9 mouse cellular contexts compared by ENCODE assay signal in the genomic region with DNA sequence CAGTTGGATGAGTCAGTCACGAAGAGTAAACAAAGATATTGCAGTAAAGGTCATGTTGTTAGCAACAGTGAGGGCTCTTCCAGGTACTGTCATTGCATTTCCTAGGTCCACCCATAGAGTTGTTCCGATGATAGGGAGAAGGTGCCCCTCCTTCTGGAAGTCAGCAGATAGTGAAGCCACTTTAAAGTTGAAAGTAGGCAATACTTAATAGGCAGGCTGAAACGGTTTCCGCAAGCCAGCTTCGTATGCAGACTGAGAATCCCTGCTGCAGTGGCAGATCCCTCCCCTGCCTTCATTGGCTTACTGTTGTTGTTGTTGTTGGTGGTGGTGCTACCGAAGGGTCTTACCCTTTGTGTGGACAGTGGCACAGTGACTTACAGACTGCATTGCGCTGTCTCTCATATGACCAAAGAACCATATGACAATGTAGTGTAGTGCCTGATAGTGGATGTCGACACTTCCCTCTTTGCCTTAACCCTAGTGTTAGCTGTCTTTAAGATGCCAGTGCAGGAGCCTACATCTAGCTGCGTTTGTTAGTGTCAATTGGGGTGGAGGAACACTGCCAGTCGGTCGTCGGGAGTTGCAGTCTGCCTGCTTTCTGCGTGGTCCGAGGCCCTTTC. TPM values are rescaled to one million over a fixed set of nuclear protein-coding genes. Genes with fewer than 3 reads are reported as not detected.
DNase-seq lines count a peak whose midpoint lies in the region; ATAC-seq and TF ChIP-seq lines count a peak whose summit lies in the region.
"Had no signal": no experiment of that assay in that cellular context is flagged by ENCODE, and none has a peak within 500 bp of the region (broad histone marks: within the 10 kb centered on the region; RNA-seq: fewer than 3 reads in every experiment).

No protein-coding gene starts in this region.

- H3K4me3 ChIP-seq in cerebellum, adult 2 months (replicated peaks; ENCODE audit: insufficient read depth, low read depth, low read length): peak overlapping the region; percentile 95
- peak overlapping the region; percentile 40 for H3K4me3 ChIP-seq in C2C12 (ENCODE audit: insufficient read depth, poor library complexity, severe bottlenecking)
- H3K4me3 ChIP-seq in embryonic facial prominence, embryonic 13.5 days: peak overlapping the region; percentile 71
- H3K4me3 ChIP-seq in intestine, embryonic 16.5 days (ENCODE audit: low read length): peak overlapping the region; percentile 72
- peak overlapping the region; percentile 78 for H3K4me3 ChIP-seq in midbrain, embryonic 12.5 days

- no peak for TF ChIP-seq CTCF in cerebellum, adult 2 months (IDR thresholded peaks at IDR 0.05; ENCODE audit: borderline replicate concordance, insufficient read depth, low read depth, low read length)
- no peak for TF ChIP-seq CTCF in C2C12 (IDR thresholded peaks at IDR 0.05; ENCODE audit: control insufficient read depth, insufficient read depth, insufficient read length)

- no peaks in the 10 kb centered on the region for H3K79me2 ChIP-seq in C2C12 (ENCODE audit: control insufficient read depth, insufficient read depth)

- 14% methylated on average over 14 of the region's 14 CpGs for WGBS in cerebellum, adult 2 months
- WGBS in embryonic facial prominence, embryonic 13.5 days: 17% methylated on average over 14 of the region's 14 CpGs
- 13% methylated on average over 14 of the region's 14 CpGs for WGBS in intestine, embryonic 16.5 days
- WGBS in midbrain, embryonic 12.5 days: 17% methylated on average over 14 of the region's 14 CpGs

- TF ChIP-seq POLR2A in cerebellum, adult 2 months (IDR thresholded peaks at IDR 0.05; ENCODE audit: borderline replicate concordance, insufficient read depth, low read length): no peak

- no peaks in the 10 kb centered on the region for H3K79me3 ChIP-seq in C2C12 (ENCODE audit: low read depth)

- no peaks in the 10 kb centered on the region for H3K27me3 ChIP-seq in cerebellum, adult 2 months (ENCODE audit: control insufficient read depth, insufficient read depth, low read length)
- H3K27me3 ChIP-seq in C2C12 (ENCODE audit: control insufficient read depth, insufficient read depth, insufficient read length): peaks cover 8% of the 10 kb centered on the region
- no peaks in the 10 kb centered on the region for H3K27me3 ChIP-seq in embryonic facial prominence, embryonic 13.5 days
- H3K27me3 ChIP-seq in intestine, embryonic 16.5 days (replicated peaks; ENCODE audit: control insufficient read depth, insufficient read depth, low read length): no peaks in the 10 kb centered on the region
- peaks cover 6% of the 10 kb centered on the region; the same call in 1 of the 2 replicates for H3K27me3 ChIP-seq in midbrain, embryonic 12.5 days

- ATAC-seq in embryonic facial prominence, embryonic 13.5 days (ENCODE audit: insufficient number of reproducible peaks, insufficient read depth, low FRiP score, low TSS enrichment, low read depth): peak; percentile 33; the same call in 1 of the 2 replicates
- ATAC-seq in intestine, embryonic 16.5 days: peak; percentile 52
- ATAC-seq in midbrain, embryonic 12.5 days (ENCODE audit: low FRiP score, low read depth): peak; percentile 52

- peak overlapping the region; percentile 46 for H3K27ac ChIP-seq in cerebellum, adult 2 months (ENCODE audit: insufficient read depth, low read length)
- peak overlapping the region; percentile 81 for H3K27ac ChIP-seq in embryonic facial prominence, embryonic 13.5 days
- H3K27ac ChIP-seq in intestine, embryonic 16.5 days (ENCODE audit: low read length): peak overlapping the region; percentile 1; the same call in 1 of the 2 replicates
- H3K27ac ChIP-seq in midbrain, embryonic 12.5 days (replicated peaks): peak overlapping the region; percentile 77

- peak in 1 of 2 experiments; percentile 23 for DNase-seq in cerebellum, adult 2 months
- DNase-seq in cerebellum, adult 9-11 months: no peak
- no peak for DNase-seq in urinary bladder, adult 2 months (ENCODE audit: low spot score)
- DNase-seq in ovary, adult 18-20 months (ENCODE audit: low spot score): no peak

- peaks cover 14% of the 10 kb centered on the region for H3K4me1 ChIP-seq in cerebellum, adult 2 months (ENCODE audit: control insufficient read depth, insufficient read depth, low read length)
- peaks cover 28% of the 10 kb centered on the region for H3K4me1 ChIP-seq in embryonic facial prominence, embryonic 13.5 days
- no peaks in the 10 kb centered on the region for H3K4me1 ChIP-seq in intestine, embryonic 16.5 days (ENCODE audit: control insufficient read depth, insufficient read depth, low read length)
- H3K4me1 ChIP-seq in midbrain, embryonic 12.5 days: peaks cover 19% of the 10 kb centered on the region

- H3ac ChIP-seq in C2C12 (ENCODE audit: control insufficient read depth, insufficient read length, low read depth): peak overlapping the region; percentile 76

- no peaks in the 10 kb centered on the region for H3K36me3 ChIP-seq in C2C12 (ENCODE audit: control insufficient read depth, insufficient read depth)
- peaks cover 4% of the 10 kb centered on the region; the same call in 1 of the 2 replicates for H3K36me3 ChIP-seq in embryonic facial prominence, embryonic 13.5 days
- no peaks in the 10 kb centered on the region for H3K36me3 ChIP-seq in intestine, embryonic 16.5 days (ENCODE audit: control insufficient read depth, insufficient read depth, low read length)
- no peaks in the 10 kb centered on the region for H3K36me3 ChIP-seq in midbrain, embryonic 12.5 days
- H3K36me3 ChIP-seq: G1E had no signal

- peak overlapping the region; percentile 87 for H3K9ac ChIP-seq in embryonic facial prominence, embryonic 13.5 days
- H3K9ac ChIP-seq in intestine, embryonic 16.5 days (ENCODE audit: low read depth, low read length): peak overlapping the region; percentile 85
- H3K9ac ChIP-seq in midbrain, embryonic 12.5 days (replicated peaks): peak overlapping the region; percentile 87

- H3K4me2 ChIP-seq in embryonic facial prominence, embryonic 13.5 days: peak overlapping the region; percentile 74
- peak overlapping the region; percentile 96 for H3K4me2 ChIP-seq in intestine, embryonic 16.5 days (ENCODE audit: low read depth, low read length)
- peak overlapping the region; percentile 79 for H3K4me2 ChIP-seq in midbrain, embryonic 12.5 days (replicated peaks)

- no peaks in the 10 kb centered on the region for H3K9me3 ChIP-seq in embryonic facial prominence, embryonic 13.5 days
- no peaks in the 10 kb centered on the region for H3K9me3 ChIP-seq in intestine, embryonic 16.5 days (ENCODE audit: control insufficient read depth, low read length)
- H3K9me3 ChIP-seq in midbrain, embryonic 12.5 days: no peaks in the 10 kb centered on the region
- H3K9me3 ChIP-seq: G1E had no signal

TF ChIP-seq in C2C12, 6 proteins besides CTCF, POLR2A, EP300 and RAD21:
- no peak for TF ChIP-seq MYOD1 (IDR thresholded peaks at IDR 0.05; ENCODE audit: control insufficient read depth, insufficient read length, low read depth)
- TF ChIP-seq MAX (IDR thresholded peaks at IDR 0.05): no peak
- TF ChIP-seq FOSL1 (IDR thresholded peaks at IDR 0.05; ENCODE audit: insufficient read depth, low read length, poor library complexity, severe bottlenecking): no peak
- no peak for TF ChIP-seq USF1 (IDR thresholded peaks at IDR 0.05; ENCODE audit: low read depth)
- TF ChIP-seq CEBPB (IDR thresholded peaks at IDR 0.05; ENCODE audit: low read depth): no peak
- no peak for TF ChIP-seq MYOG (IDR thresholded peaks at IDR 0.05; ENCODE audit: control insufficient read depth, extremely low read depth, insufficient read length)

RNA-seq across cellular contexts. Expression of a gene that starts 0.4 kb away (rescaled TPM):
- 27.3 and 27.4 TPM in 2 replicates for polyA plus RNA-seq in cerebellum, adult 2 months (2012; rRNA removed)
- polyA plus RNA-seq in C2C12 (2012; fragmentation: generic; extraction: Trizol): 3.9 TPM
- 18.8 and 19.1 TPM in 2 replicates for polyA plus RNA-seq in embryonic facial prominence, embryonic 13.5 days (2015; fragmentation: Nextera tagmentation; extraction: Ambion mirVana)
- 6.0 TPM in 2 replicates for polyA plus RNA-seq in intestine, embryonic 16.5 days (2015; fragmentation: Nextera tagmentation; extraction: Ambion mirVana)
- polyA plus RNA-seq in midbrain, embryonic 12.5 days (2016; fragmentation: Nextera tagmentation; extraction: Ambion mirVana): 18.9 and 20.6 TPM in 2 replicates
- polyA plus RNA-seq in urinary bladder, adult 2 months (2012; rRNA removed): 9.8 and 10.4 TPM in 2 replicates
- polyA plus RNA-seq: G1E had no signal

Comparison
In these comparisons a context has a peak if more than half of its experiments do, and no peak if none do; other contexts are left out.
1. H3K27ac ChIP-seq: peak in every context shown above with its lines; median percentile 81 in embryonic facial prominence, embryonic 13.5 days; 77 in midbrain, embryonic 12.5 days; 46 in cerebellum, adult 2 months; 1 in intestine, embryonic 16.5 days.
2. H3K4me3 ChIP-seq: peak in every context shown above with its lines; median percentile 95 in cerebellum, adult 2 months; 78 in midbrain, embryonic 12.5 days; 72 in intestine, embryonic 16.5 days; 71 in embryonic facial prominence, embryonic 13.5 days; 40 in C2C12.